Mouse (Mus musculus): ENCODE results near the gene Krt86.

DNA sequence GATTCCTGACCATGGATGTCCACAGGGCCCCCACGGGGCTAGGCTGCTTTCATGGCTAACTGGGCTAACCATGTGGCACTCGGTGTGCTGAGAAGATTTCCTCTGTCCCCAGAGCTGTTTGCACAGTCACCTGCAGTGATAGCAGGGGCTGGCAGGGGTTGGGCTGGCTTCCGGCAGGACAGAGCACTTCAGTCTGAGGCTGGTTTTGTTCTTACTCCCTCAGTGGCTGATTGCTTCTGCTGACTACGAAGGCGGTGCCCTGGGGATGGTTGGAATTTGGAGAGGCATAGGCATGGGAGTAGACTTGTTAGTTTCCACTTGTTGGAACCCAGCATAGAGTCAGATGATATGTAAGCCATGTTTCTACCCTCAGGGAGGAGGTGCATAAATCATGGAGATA is 48.4 kb upstream of the Krt86 start:
- TF ChIP-seq POLR2AphosphoS2 (IDR thresholded peaks at IDR 0.05; ENCODE audit: insufficient read length, low read depth) (no peak), TCF3 (IDR thresholded peaks at IDR 0.05; ENCODE audit: insufficient read length, low read depth) (no peak), POLR2A (IDR thresholded peaks at IDR 0.05; ENCODE audit: insufficient read length, low read depth) (no peak), USF1 (IDR thresholded peaks at IDR 0.05; ENCODE audit: low read depth) (no peak), MYOD1 (IDR thresholded peaks at IDR 0.05; ENCODE audit: control insufficient read depth in 1 of 3, insufficient read length in 2 of 3, low read depth in 2 of 3) (no peak), CEBPB (IDR thresholded peaks at IDR 0.05; ENCODE audit: insufficient read depth, poor library complexity, severe bottlenecking) (no peak)

All from myocyte (in vitro differentiated cells).